9 mouse cellular contexts compared by ENCODE assay signal in the genomic region with DNA sequence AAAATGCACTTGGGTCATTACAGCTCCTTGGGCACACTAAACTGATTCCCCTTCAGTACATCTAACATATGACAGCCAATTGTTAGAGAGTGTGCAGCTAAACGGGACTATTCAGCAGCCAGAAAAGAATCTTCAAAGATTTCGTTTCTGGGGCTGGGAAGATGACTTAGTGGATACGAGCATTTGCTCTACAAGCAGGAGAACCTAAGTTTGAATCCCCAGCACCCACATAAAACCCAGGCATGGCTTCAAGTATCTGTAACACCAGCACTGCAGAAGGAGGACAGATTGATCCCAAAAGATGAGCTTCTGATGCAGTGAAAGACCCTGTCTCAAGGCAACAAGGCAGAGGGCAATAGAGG. TPM values are rescaled to one million over a fixed set of nuclear protein-coding genes. Genes with fewer than 3 reads are reported as not detected.
DNase-seq lines count a peak whose midpoint lies in the region; ATAC-seq and TF ChIP-seq lines count a peak whose summit lies in the region.
"Had no signal": no experiment of that assay in that cellular context is flagged by ENCODE, and none has a peak within 500 bp of the region (broad histone marks: within the 10 kb centered on the region; RNA-seq: fewer than 3 reads in every experiment).

No protein-coding gene starts in this region.

- peak overlapping the region; percentile 89; the same call in 1 of the 2 replicates for H3K9ac ChIP-seq in kidney, embryonic 15.5 days
- H3K9ac ChIP-seq in hindbrain, embryonic 15.5 days = peak overlapping the region; percentile 96
- H3K9ac ChIP-seq in midbrain, embryonic 13.5 days (replicated peaks) = peak overlapping the region; percentile 82

- no peak for TF ChIP-seq CTCF in embryonic fibroblast, embryonic 13.5 days (IDR thresholded peaks at IDR 0.05; ENCODE audit: borderline replicate concordance, insufficient read depth, low read length)

- DNase-seq in kidney, adult 11 months = no peak
- DNase-seq in yolk sac, embryonic 10.5 days (ENCODE audit: low spot score) = no peak
- DNase-seq in cerebellum, postnatal 4 days (ENCODE audit: low spot score in 2 of 2) = no peak
- DNase-seq in adrenal gland, adult 18-20 months (ENCODE audit: low spot score in 2 of 2) = no peak
- DNase-seq: cerebellum, adult 8-10 months had no signal

- H3K4me2 ChIP-seq in kidney, embryonic 15.5 days = peak overlapping the region; percentile 77
- peak overlapping the region; percentile 74 for H3K4me2 ChIP-seq in hindbrain, embryonic 15.5 days
- peak overlapping the region; percentile 72 for H3K4me2 ChIP-seq in midbrain, embryonic 13.5 days (replicated peaks)

- 60% methylated on average over 3 of the region's 3 CpGs for WGBS in kidney, embryonic 15.5 days
- WGBS in hindbrain, embryonic 15.5 days = 59% methylated on average over 3 of the region's 3 CpGs
- WGBS in midbrain, embryonic 13.5 days = 45% methylated on average over 3 of the region's 3 CpGs

- H3K9me3 ChIP-seq in kidney, embryonic 15.5 days (replicated peaks) = no peaks in the 10 kb centered on the region
- H3K9me3 ChIP-seq in hindbrain, embryonic 15.5 days = no peaks in the 10 kb centered on the region
- no peaks in the 10 kb centered on the region for H3K9me3 ChIP-seq in midbrain, embryonic 13.5 days

- H3K27me3 ChIP-seq in kidney, embryonic 15.5 days = no peaks in the 10 kb centered on the region
- H3K27me3 ChIP-seq in hindbrain, embryonic 15.5 days = no peaks in the 10 kb centered on the region
- H3K27me3 ChIP-seq in midbrain, embryonic 13.5 days = no peaks in the 10 kb centered on the region

- H3K4me1 ChIP-seq in kidney, embryonic 15.5 days = peaks cover 18% of the 10 kb centered on the region
- H3K4me1 ChIP-seq in embryonic fibroblast, embryonic 13.5 days (ENCODE audit: control insufficient read depth, insufficient read depth, low read length) = peaks cover 4% of the 10 kb centered on the region; the same call in 1 of the 2 replicates
- peaks cover 24% of the 10 kb centered on the region for H3K4me1 ChIP-seq in hindbrain, embryonic 15.5 days (replicated peaks)
- H3K4me1 ChIP-seq in midbrain, embryonic 13.5 days (replicated peaks) = peaks cover 25% of the 10 kb centered on the region

- TF ChIP-seq POLR2A in embryonic fibroblast, embryonic 13.5 days (IDR thresholded peaks at IDR 0.05; ENCODE audit: low read depth, low read length) = no peak

- no peak for ATAC-seq in kidney, embryonic 15.5 days (replicated peaks; ENCODE audit: low FRiP score)
- ATAC-seq in hindbrain, embryonic 15.5 days (ENCODE audit: low FRiP score, low read depth) = no peak
- ATAC-seq in midbrain, embryonic 13.5 days = no peak

- peak overlapping the region; percentile 97 for H3K4me3 ChIP-seq in kidney, embryonic 15.5 days (replicated peaks)
- H3K4me3 ChIP-seq in embryonic fibroblast, embryonic 13.5 days (ENCODE audit: insufficient read depth, low read length) = 0 out of 2 replicates have a peak overlapping the region, but pooled peaks have one; percentile 89
- peak overlapping the region; percentile 99 for H3K4me3 ChIP-seq in hindbrain, embryonic 15.5 days
- H3K4me3 ChIP-seq in midbrain, embryonic 13.5 days (replicated peaks) = peak overlapping the region; percentile 67

- H3K27ac ChIP-seq in kidney, embryonic 15.5 days = no peak overlapping the region
- no peak overlapping the region for H3K27ac ChIP-seq in embryonic fibroblast, embryonic 13.5 days (ENCODE audit: insufficient read depth, low read length)
- H3K27ac ChIP-seq in hindbrain, embryonic 15.5 days (replicated peaks) = peak overlapping the region; percentile 99
- 0 out of 2 replicates have a peak overlapping the region, but pooled peaks have one; percentile 97 for H3K27ac ChIP-seq in midbrain, embryonic 13.5 days

- H3K36me3 ChIP-seq in kidney, embryonic 15.5 days = no peaks in the 10 kb centered on the region
- no peaks in the 10 kb centered on the region for H3K36me3 ChIP-seq in hindbrain, embryonic 15.5 days
- H3K36me3 ChIP-seq in midbrain, embryonic 13.5 days = no peaks in the 10 kb centered on the region

RNA-seq across cellular contexts. Expression of a gene that starts 1.4 kb away (rescaled TPM):
- 18.6 and 19.8 TPM in 2 replicates for polyA plus RNA-seq in kidney, embryonic 15.5 days (2015; fragmentation: Nextera tagmentation; extraction: Ambion mirVana)
- 34.1 and 34.9 TPM in 2 replicates for polyA plus RNA-seq in embryonic fibroblast, embryonic 13.5 days (2011; ENCODE audit: insufficient read length, low read depth, missing spikeins)
- 47.7 and 54.6 TPM in 2 replicates for polyA plus RNA-seq in hindbrain, embryonic 15.5 days (2015; fragmentation: Nextera tagmentation; extraction: Ambion mirVana)
- polyA plus RNA-seq in midbrain, embryonic 13.5 days (2015; fragmentation: Nextera tagmentation; extraction: Ambion mirVana) = 39.9 and 40.5 TPM in 2 replicates
- total RNA-seq in adrenal gland, adult 18-20 months (2021) = 10 to 100 TPM; 18.0 to 18.7 TPM

RNA-seq across cellular contexts. Expression of a gene that starts 53.2 kb away (rescaled TPM):
- polyA plus RNA-seq in kidney, embryonic 15.5 days (2015; fragmentation: Nextera tagmentation; extraction: Ambion mirVana) = 27.0 and 27.3 TPM in 2 replicates
- polyA plus RNA-seq in embryonic fibroblast, embryonic 13.5 days (2011; ENCODE audit: insufficient read length, low read depth, missing spikeins) = 14.6 and 18.8 TPM in 2 replicates
- polyA plus RNA-seq in hindbrain, embryonic 15.5 days (2015; fragmentation: Nextera tagmentation; extraction: Ambion mirVana) = 23.9 and 24.0 TPM in 2 replicates
- polyA plus RNA-seq in midbrain, embryonic 13.5 days (2015; fragmentation: Nextera tagmentation; extraction: Ambion mirVana) = 27.1 and 28.9 TPM in 2 replicates
- total RNA-seq in adrenal gland, adult 18-20 months (2021) = 10 to 100 TPM; 15.3 to 16.7 TPM

Comparison
In these comparisons a context has a peak if more than half of its experiments do, and no peak if none do; other contexts are left out.
1. H3K27ac ChIP-seq: peak in hindbrain, embryonic 15.5 days (single experiment) and midbrain, embryonic 13.5 days (single experiment); none in kidney, embryonic 15.5 days (single experiment) and embryonic fibroblast, embryonic 13.5 days (single experiment).
2. Peak in every context shown above with its lines, with median percentiles within 50 percentile points of each other: H3K4me2 ChIP-seq, H3K4me3 ChIP-seq and H3K9ac ChIP-seq.